Mouse (Mus musculus) liver, embryonic 15.5 days (tissue): ENCODE data around the gene Stk11. TPM values are rescaled to one million over a fixed set of nuclear protein-coding genes. Genes with fewer than 3 reads are reported as not detected.

ENCODE experiments used
- ATAC-seq: fragments of 200-750 bp; cut with Nextera tagmentation; 2 replicates; pipeline ENCODE4 v1.8.0; 2017; ENCODE audit warnings: moderate number of reproducible peaks, mild to moderate bottlenecking, moderate library complexity; ENCODE audit not compliant: insufficient read depth
- H3K27ac ChIP-seq: fragments of 300-500 bp; sonication (generic); replicated peaks from 2 replicates; pipeline ENCODE4 v1.5.1; 2015; ENCODE audit warnings: mild to moderate bottlenecking, inconsistent platforms
- H3K27me3 ChIP-seq: fragments of 300-500 bp; sonication (generic); 2 replicates; pipeline ENCODE4 v1.6.1; 2015; ENCODE audit warnings: mild to moderate bottlenecking, inconsistent platforms
- H3K36me3 ChIP-seq: fragments of 300-500 bp; sonication (generic); replicated peaks from 2 replicates; pipeline ENCODE4 v1.6.1; 2015; ENCODE audit warnings: moderate library complexity, mild to moderate bottlenecking, inconsistent platforms
- H3K4me1 ChIP-seq: fragments of 300-500 bp; sonication (generic); replicated peaks from 2 replicates; pipeline ENCODE4 v1.6.1; 2015; ENCODE audit warnings: inconsistent platforms
- H3K4me2 ChIP-seq: fragments of 300-500 bp; sonication (generic); 2 replicates; pipeline ENCODE4 v1.6.1; 2015; ENCODE audit warnings: moderate library complexity, mild to moderate bottlenecking, inconsistent platforms
- H3K4me3 ChIP-seq: fragments of 300-500 bp; sonication (generic); replicated peaks from 2 replicates; pipeline ENCODE4 v1.5.1; 2015; ENCODE audit warnings: mild to moderate bottlenecking, inconsistent platforms
- H3K9ac ChIP-seq: fragments of 300-500 bp; sonication (generic); 2 replicates; pipeline ENCODE4 v1.6.1; 2015; ENCODE audit warnings: moderate library complexity, mild to moderate bottlenecking, inconsistent platforms
- H3K9me3 ChIP-seq: fragments of 300-500 bp; sonication (generic); replicated peaks from 2 replicates; pipeline ENCODE4 v1.6.1; 2016; ENCODE audit warnings: inconsistent platforms
- WGBS: fragments of 180-500 bp; shearing (Covaris S2); methylation state at CpG from one replicate; pipeline ENCODE4 v1.1.7; 2015; ENCODE audit warnings: mixed read lengths; ENCODE audit not compliant: insufficient replicate concordance; 5-methylcytosine and 5-hydroxymethylcytosine counted together
- polyA plus RNA-seq: library from polyadenylated mRNA; unstranded; fragments of >200 nt; fragmentation: Nextera tagmentation; extraction: Ambion mirVana; gene quantifications from 2 replicates; pipeline ENCODE4 v1.2.1, GENCODE M21; 2015

Gene Stk11
- polyA plus RNA-seq, 1 experiment from 2014 or later: 16.4 TPM

GRCm38 (mm10) chr10:80173358-80173757 is 57.8 kb downstream of the Stk11 start:
- H3K4me2 ChIP-seq: peak overlapping the region; percentile 84
- peaks cover 14% of the 10 kb centered on the region for H3K27me3 ChIP-seq
- peak overlapping the region; percentile 67 for H3K9ac ChIP-seq
- H3K4me1 ChIP-seq: peaks cover 65% of the 10 kb centered on the region
- ATAC-seq: no peak
- H3K9me3 ChIP-seq: no peaks in the 10 kb centered on the region
- 1% methylated on average over 11 of the region's 11 CpGs for WGBS
- peaks cover 30% of the 10 kb centered on the region for H3K36me3 ChIP-seq
- H3K4me3 ChIP-seq: peak overlapping the region; percentile 74
- H3K27ac ChIP-seq: peak overlapping the region; percentile 89

- no peak for ATAC-seq
- Histone ChIP-seq H3K9me3 (no peaks in the 10 kb centered on the region), H3K4me1 (peaks cover 58% of the 10 kb centered on the region), H3K27ac (peak overlapping the region; percentile 45), H3K4me3 (no peak overlapping the region), H3K9ac (0 out of 2 replicates have a peak overlapping the region, but pooled peaks have one; percentile 8), H3K27me3 (peaks cover 21% of the 10 kb centered on the region), H3K36me3 (peaks cover 30% of the 10 kb centered on the region), H3K4me2 (no peak overlapping the region)
- WGBS: 76% methylated on average over 10 of the region's 10 CpGs
Observed at GRCm38 (mm10) chr10:80173955-80174640, 58.5 kb downstream of the Stk11 start.

- H3K27ac ChIP-seq: peak overlapping the region; percentile 45; the same call in 1 of the 2 replicates
- peaks cover 27% of the 10 kb centered on the region for H3K27me3 ChIP-seq
Observed at GRCm38 (mm10) chr10:80174705-80175104, 59.1 kb downstream of the Stk11 start.

GRCm38 (mm10) chr10:80175536-80176269 is 60.1 kb downstream of the Stk11 start:
- H3K4me1 ChIP-seq: peaks cover 55% of the 10 kb centered on the region
- ATAC-seq: no peak
- 28% methylated on average over 4 of the region's 4 CpGs for WGBS

More at GRCm38 (mm10) chr10:80174705-80175104, 59.1 kb downstream of the Stk11 start:
- H3K4me2 ChIP-seq: no peak overlapping the region
- H3K4me3 ChIP-seq: no peak overlapping the region
- ATAC-seq: no peak
- H3K9ac ChIP-seq: 0 out of 2 replicates have a peak overlapping the region, but pooled peaks have one; percentile 8
- no peaks in the 10 kb centered on the region for H3K9me3 ChIP-seq
- peaks cover 27% of the 10 kb centered on the region for H3K36me3 ChIP-seq
- peaks cover 60% of the 10 kb centered on the region for H3K4me1 ChIP-seq
- 42% methylated on average over 2 of the region's 2 CpGs for WGBS

GRCm38 (mm10) chr10:80176270-80176834 is 60.7 kb downstream of the Stk11 start:
- Histone ChIP-seq H3K36me3 (peaks cover 11% of the 10 kb centered on the region), H3K27me3 (peaks cover 44% of the 10 kb centered on the region), H3K9me3 (no peaks in the 10 kb centered on the region), H3K4me2 (no peak overlapping the region), H3K4me3 (no peak overlapping the region), H3K9ac (no peak overlapping the region), H3K4me1 (peaks cover 52% of the 10 kb centered on the region), H3K27ac (no peak overlapping the region)
- WGBS: 73% methylated on average over 5 of the region's 5 CpGs
- no peak for ATAC-seq

More at GRCm38 (mm10) chr10:80175536-80176269, 60.1 kb downstream of the Stk11 start:
- Histone ChIP-seq H3K27ac (no peak overlapping the region), H3K9ac (no peak overlapping the region), H3K4me3 (no peak overlapping the region), H3K4me2 (no peak overlapping the region), H3K9me3 (no peaks in the 10 kb centered on the region), H3K36me3 (peaks cover 17% of the 10 kb centered on the region), H3K27me3 (peaks cover 37% of the 10 kb centered on the region)

GRCm38 (mm10) chr10:80177441-80178279 is 62.1 kb downstream of the Stk11 start:
- no peak overlapping the region for H3K27ac ChIP-seq
- H3K9ac ChIP-seq: no peak overlapping the region
- H3K36me3 ChIP-seq: no peaks in the 10 kb centered on the region
- H3K4me3 ChIP-seq: no peak overlapping the region
- peaks cover 40% of the 10 kb centered on the region for H3K4me1 ChIP-seq
- 67% methylated on average over 7 of the region's 7 CpGs for whole genome bisulfite sequencing
- no peaks in the 10 kb centered on the region for H3K9me3 ChIP-seq
- no peak overlapping the region for H3K4me2 ChIP-seq
- no peak for ATAC-seq
- H3K27me3 ChIP-seq: peaks cover 57% of the 10 kb centered on the region

GRCm38 (mm10) chr10:80179068-80180051 is 63.8 kb downstream of the Stk11 start, which contains the start of gene Efna2:
Efna2 (plus strand) TSS chr10:80179482.
- Histone ChIP-seq H3K27ac (no peak within 1 kb of the TSS), H3K4me2 (peak within 1 kb of the TSS; percentile 72), H3K27me3 (peaks cover 74% of the 10 kb centered on the region), H3K4me3 (peak within 1 kb of the TSS; percentile 54), H3K9me3 (no peaks in the 10 kb centered on the region), H3K36me3 (no peaks in the 10 kb centered on the region), H3K9ac (peak within 1 kb of the TSS; percentile 21; the same call in 1 of the 2 replicates), H3K4me1 (peaks cover 28% of the 10 kb centered on the region)
- 2% methylated on average over 64 of the region's 106 CpGs for WGBS
- no peak for ATAC-seq

Other genes starting within 250 kb of the Stk11 start
- gene Prtn3, start 241.3 kb upstream of the Stk11 start, polyA plus RNA-seq: 112 and 131 TPM in 2 replicates
- gene Plppr3, start 241.2 kb upstream of the Stk11 start, polyA plus RNA-seq: 5.8 and 6.1 TPM in 2 replicates
- 211 and 227 TPM in 2 replicates for gene Elane, start 229.6 kb upstream of the Stk11 start, polyA plus RNA-seq
- not detected in 2 replicates for gene Cfd, start 224.9 kb upstream of the Stk11 start, polyA plus RNA-seq
- gene Med16, start 206.9 kb upstream of the Stk11 start, polyA plus RNA-seq: 16.4 and 18.0 TPM in 2 replicates
- gene Gm26602, start 204.9 kb upstream of the Stk11 start, polyA plus RNA-seq: not detected in 2 replicates
- gene Kiss1r, start 198.8 kb upstream of the Stk11 start, polyA plus RNA-seq: 0.32 and 0.37 TPM in 2 replicates
- gene R3hdm4, start 194.6 kb upstream of the Stk11 start, polyA plus RNA-seq: 52.4 and 55.6 TPM in 2 replicates
- 6.1 and 7.4 TPM in 2 replicates for gene Arid3a, start 188.8 kb upstream of the Stk11 start, polyA plus RNA-seq
- 46.3 and 48.4 TPM in 2 replicates for gene Wdr18, start 155.7 kb upstream of the Stk11 start, polyA plus RNA-seq
- gene Grin3b, start 145.1 kb upstream of the Stk11 start, polyA plus RNA-seq: 0.10 TPM in 1 of 2 replicates, not detected in the other
- gene Tmem259, start 131.5 kb upstream of the Stk11 start, polyA plus RNA-seq: 8.4 and 11.0 TPM in 2 replicates
- gene Cnn2, start 127.2 kb upstream of the Stk11 start, polyA plus RNA-seq: 44.5 and 45.5 TPM in 2 replicates
- gene Abca7, start 119.3 kb upstream of the Stk11 start, polyA plus RNA-seq: 7.5 and 9.0 TPM in 2 replicates
- gene Arhgap45, start 99.2 kb upstream of the Stk11 start, polyA plus RNA-seq: 15.7 and 18.2 TPM in 2 replicates
- 81.3 and 84.4 TPM in 2 replicates for gene Polr2e, start 76.0 kb upstream of the Stk11 start, polyA plus RNA-seq
- 603 and 658 TPM in 2 replicates for gene Gpx4, start 68.6 kb upstream of the Stk11 start, polyA plus RNA-seq
- gene Sbno2, start 10.2 kb upstream of the Stk11 start, polyA plus RNA-seq: 10.4 and 12.3 TPM in 2 replicates
- 291 and 300 TPM in 2 replicates for gene Atp5d, start 22.8 kb downstream of the Stk11 start, polyA plus RNA-seq
- gene Cbarp, start 25.0 kb downstream of the Stk11 start, polyA plus RNA-seq: 0.35 and 0.51 TPM in 2 replicates
- gene Midn, start 32.5 kb downstream of the Stk11 start, polyA plus RNA-seq: 2.9 and 3.1 TPM in 2 replicates
- gene Cirbp, start 50.2 kb downstream of the Stk11 start, polyA plus RNA-seq: 13.1 and 17.0 TPM in 2 replicates
- 8.9 and 10.1 TPM in 2 replicates for gene 1600002K03Rik, start 57.1 kb downstream of the Stk11 start, polyA plus RNA-seq
- gene Efna2, start 63.7 kb downstream of the Stk11 start, polyA plus RNA-seq: 0.56 and 0.61 TPM in 2 replicates
- 16.6 and 17.0 TPM in 2 replicates for gene Mum1, start 110.6 kb downstream of the Stk11 start, polyA plus RNA-seq
- 228 and 236 TPM in 2 replicates for gene Ndufs7, start 133.3 kb downstream of the Stk11 start, polyA plus RNA-seq
- 112 and 138 TPM in 2 replicates for gene Gamt, start 145.2 kb downstream of the Stk11 start, polyA plus RNA-seq
- gene Dazap1, start 145.7 kb downstream of the Stk11 start, polyA plus RNA-seq: 26.0 and 27.2 TPM in 2 replicates
- 501 and 527 TPM in 2 replicates for gene Rps15, start 176.7 kb downstream of the Stk11 start, polyA plus RNA-seq
- 0.09 and 0.12 TPM in 2 replicates for gene Apc2, start 180.2 kb downstream of the Stk11 start, polyA plus RNA-seq
- 32.4 and 35.0 TPM in 2 replicates for gene 2310011J03Rik, start 204.7 kb downstream of the Stk11 start, polyA plus RNA-seq
- gene Pcsk4, start 213.7 kb downstream of the Stk11 start, polyA plus RNA-seq: 3.9 and 4.1 TPM in 2 replicates
- 75.6 and 92.4 TPM in 2 replicates for gene Reep6, start 214.2 kb downstream of the Stk11 start, polyA plus RNA-seq
- 2.2 and 2.3 TPM in 2 replicates for gene Adamtsl5, start 232.6 kb downstream of the Stk11 start, polyA plus RNA-seq
- gene Plk5, start 240.7 kb downstream of the Stk11 start, polyA plus RNA-seq: 0.03 and 0.06 TPM in 2 replicates